Mouse (Mus musculus): ENCODE results near the gene Bmp6.

Bmp6 gene

GRCm38 (mm10) chr13:38407611-38408315, 62.9 kb downstream of the Bmp6 start:
- ChIA-PET POLR2A (interaction anchor here in 1 of 4 experiments (0.6 kb wide), 1 partner anchor 761 kb away, joined by 3 read pairs; no protein-coding TSS in a partner anchor), CTCF (interaction anchor here in 1 of 4 experiments (0.7 to 1.0 kb wide), 2 partner anchors 140 to 186 kb away, joined by 3 read pairs; no protein-coding TSS in a partner anchor)

- ChIA-PET POLR2A (interaction anchor here in 1 of 4 experiments (1.4 kb wide), 1 partner anchor 17 kb away, joined by 3 read pairs; no protein-coding TSS in a partner anchor), CTCF (interaction anchor here in 1 of 4 experiments (0.7 kb wide), 1 partner anchor 187 kb away, joined by 3 read pairs; no protein-coding TSS in a partner anchor)
These were observed 63.7 kb downstream of the Bmp6 start for GRCm38 (mm10) chr13:38408636-38409035.

- CTCF ChIA-PET, result no interaction called here
These were observed 65.5 kb downstream of the Bmp6 start for GRCm38 (mm10) chr13:38410322-38410865.

GRCm38 (mm10) chr13:38419781-38420180, 74.9 kb downstream of the Bmp6 start:
- POLR2A ChIA-PET, result no interaction called here
- CTCF ChIA-PET, result no interaction called here

More at GRCm38 (mm10) chr13:38410322-38410865, 65.5 kb downstream of the Bmp6 start:
- POLR2A ChIA-PET, result no interaction called here

GRCm38 (mm10) chr13:38422491-38422890, 77.6 kb downstream of the Bmp6 start:
- ChIA-PET POLR2A (no interaction called here), CTCF (no interaction called here)

GRCm38 (mm10) chr13:38425294-38425693, 80.4 kb downstream of the Bmp6 start:
- CTCF ChIA-PET, result no interaction called here
- POLR2A ChIA-PET, result interaction anchor here in 1 of 4 experiments (1.1 kb wide), 1 partner anchor 16 kb away, joined by 3 read pairs; no protein-coding TSS in a partner anchor

GRCm38 (mm10) chr13:38429671-38430070, 84.8 kb downstream of the Bmp6 start:
- POLR2A ChIA-PET, result interaction anchor here in 1 of 4 experiments (1.0 kb wide), 1 partner anchor 29 kb away, joined by 5 read pairs; no protein-coding TSS in a partner anchor
- CTCF ChIA-PET, result no interaction called here

GRCm38 (mm10) chr13:38430075-38430474, 85.2 kb downstream of the Bmp6 start:
- POLR2A ChIA-PET, result no interaction called here
- CTCF ChIA-PET, result no interaction called here

- CTCF ChIA-PET, result interaction anchor here in 1 of 4 experiments (0.6 kb wide), 1 partner anchor 61 kb away, joined by 8 read pairs; no protein-coding TSS in a partner anchor
- POLR2A ChIA-PET, result no interaction called here
These were observed 89.9 kb downstream of the Bmp6 start for GRCm38 (mm10) chr13:38434831-38435230.

- ChIA-PET POLR2A (no interaction called here), CTCF (interaction anchor here in 1 of 4 experiments (1.0 kb wide), 1 partner anchor 32 kb away, joined by 3 read pairs; no protein-coding TSS in a partner anchor)
These were observed 93.0 kb downstream of the Bmp6 start for GRCm38 (mm10) chr13:38437930-38438329.

- CTCF ChIA-PET, result interaction anchor here in 1 of 4 experiments (0.6 kb wide), 1 partner anchor 29 kb away, joined by 3 read pairs; no protein-coding TSS in a partner anchor
These were observed 95.3 kb downstream of the Bmp6 start for GRCm38 (mm10) chr13:38440240-38440639.

GRCm38 (mm10) chr13:38448516-38449015, 103.7 kb downstream of the Bmp6 start:
- POLR2A ChIA-PET, result no interaction called here
- CTCF ChIA-PET, result no interaction called here

More at GRCm38 (mm10) chr13:38440240-38440639, 95.3 kb downstream of the Bmp6 start:
- POLR2A ChIA-PET, result no interaction called here

- ChIA-PET CTCF (no interaction called here), POLR2A (interaction anchor here in 1 of 4 experiments (0.7 to 0.9 kb wide), 2 partner anchors 13 to 165 kb away, joined by 3 read pairs; no protein-coding TSS in a partner anchor)
These were observed 105.4 kb downstream of the Bmp6 start for GRCm38 (mm10) chr13:38450051-38450971.

GRCm38 (mm10) chr13:38451446-38451845, 106.5 kb downstream of the Bmp6 start:
- CTCF ChIA-PET, result interaction anchor here in 1 of 4 experiments (0.7 kb wide), 1 partner anchor 51 kb away, joined by 6 read pairs; no protein-coding TSS in a partner anchor
- POLR2A ChIA-PET, result interaction anchor here in 1 of 4 experiments (0.7 to 0.9 kb wide), 2 partner anchors 164 to 189 kb away, joined by 3 to 4 read pairs; no protein-coding TSS in a partner anchor

- CTCF ChIA-PET, result interaction anchor here in 1 of 4 experiments (0.7 kb wide), 1 partner anchor 423 kb away, joined by 3 read pairs; no protein-coding TSS in a partner anchor
- POLR2A ChIA-PET, result interaction anchor here in 1 of 4 experiments (0.7 kb wide), 3 partner anchors 13 to 593 kb away, joined by 3 read pairs; no protein-coding TSS in a partner anchor
These were observed 118.5 kb downstream of the Bmp6 start for GRCm38 (mm10) chr13:38463410-38463809.

GRCm38 (mm10) chr13:38470882-38471281, 126.0 kb downstream of the Bmp6 start:
- CTCF ChIA-PET, result interaction anchor here in 2 of 4 experiments (0.6 to 1.1 kb wide), 2 partner anchors 16 to 65 kb away, joined by 3 to 7 read pairs; no protein-coding TSS in a partner anchor
- POLR2A ChIA-PET, result interaction anchor here in 1 of 4 experiments (1.1 kb wide), 1 partner anchor 12 kb away, joined by 3 read pairs; no protein-coding TSS in a partner anchor

- POLR2A ChIA-PET, result interaction anchor here in 1 of 4 experiments (1.1 kb wide), 1 partner anchor 19 kb away, joined by 4 read pairs; no protein-coding TSS in a partner anchor
- CTCF ChIA-PET, result no interaction called here
These were observed 127.7 kb downstream of the Bmp6 start for GRCm38 (mm10) chr13:38472636-38473035.

GRCm38 (mm10) chr13:38473497-38473896, 128.6 kb downstream of the Bmp6 start:
- CTCF ChIA-PET, result no interaction called here
- POLR2A ChIA-PET, result no interaction called here
